Mouse (Mus musculus) midbrain, embryonic 16.5 days (tissue): ENCODE data around the gene Rnf149. TPM values are rescaled to one million over a fixed set of nuclear protein-coding genes. Genes with fewer than 3 reads are reported as not detected.
A peak's percentile ranks its signal among the peaks of the same experiment; 100 is the strongest.

Source experiments
- ATAC-seq: fragments of 200-750 bp; cut with Nextera tagmentation; 2 replicates; pipeline ENCODE4 v1.8.0; 2017; ENCODE audit warnings: moderate TSS enrichment
- H3K27ac ChIP-seq: fragments of 300-500 bp; sonication (generic); 2 replicates; pipeline ENCODE4 v1.5.1; 2014; ENCODE audit warnings: mild to moderate bottlenecking, low read length, mixed read lengths
- H3K27me3 ChIP-seq: fragments of 300-500 bp; sonication (generic); 2 replicates; pipeline ENCODE4 v1.6.1; 2014; ENCODE audit warnings: low read depth, low read length, mixed read lengths; ENCODE audit not compliant: control insufficient read depth, insufficient read depth
- H3K36me3 ChIP-seq: fragments of 300-500 bp; sonication (generic); 2 replicates; pipeline ENCODE4 v1.6.1; 2014; ENCODE audit warnings: mild to moderate bottlenecking, low read length, moderate library complexity, mixed read lengths; ENCODE audit not compliant: control insufficient read depth, insufficient read depth
- H3K4me1 ChIP-seq: fragments of 300-500 bp; sonication (generic); 2 replicates; pipeline ENCODE4 v1.6.1; 2014; ENCODE audit warnings: mild to moderate bottlenecking, low read length, mixed read lengths; ENCODE audit not compliant: control insufficient read depth, insufficient read depth
- H3K4me2 ChIP-seq: fragments of 300-500 bp; sonication (generic); 2 replicates; pipeline ENCODE4 v1.6.1; 2014; ENCODE audit warnings: mild to moderate bottlenecking, low read length, mixed read lengths
- H3K4me3 ChIP-seq: fragments of 300-500 bp; sonication (generic); 2 replicates; pipeline ENCODE4 v1.5.1; 2014; ENCODE audit warnings: low read depth, mild to moderate bottlenecking, low read length, moderate library complexity, mixed read lengths
- H3K9ac ChIP-seq: fragments of 300-500 bp; sonication (generic); 2 replicates; pipeline ENCODE4 v1.6.1; 2014; ENCODE audit warnings: low read depth, low read length, mixed read lengths
- H3K9me3 ChIP-seq: fragments of 300-500 bp; sonication (generic); replicated peaks from 2 replicates; pipeline ENCODE4 v1.6.1; 2014; ENCODE audit warnings: mild to moderate bottlenecking, low read length, mixed read lengths; ENCODE audit not compliant: control insufficient read depth, poor library complexity, severe bottlenecking
- WGBS: fragments of 180-500 bp; shearing (Covaris S2); extraction: QIAGEN DNeasy Blood & Tissue Kit; methylation state at CpG from one replicate; pipeline ENCODE4 v1.1.7; 2014; 5-methylcytosine and 5-hydroxymethylcytosine counted together
- polyA plus RNA-seq: library from polyadenylated mRNA; unstranded; fragments of >200 nt; fragmentation: Nextera tagmentation; extraction: Ambion mirVana; gene quantifications from 2 replicates; pipeline ENCODE4 v1.2.1, GENCODE M21; 2015

Rnf149 gene
- polyA plus RNA-seq, 1 experiment from 2014 or later = 18.2 TPM

DNA sequence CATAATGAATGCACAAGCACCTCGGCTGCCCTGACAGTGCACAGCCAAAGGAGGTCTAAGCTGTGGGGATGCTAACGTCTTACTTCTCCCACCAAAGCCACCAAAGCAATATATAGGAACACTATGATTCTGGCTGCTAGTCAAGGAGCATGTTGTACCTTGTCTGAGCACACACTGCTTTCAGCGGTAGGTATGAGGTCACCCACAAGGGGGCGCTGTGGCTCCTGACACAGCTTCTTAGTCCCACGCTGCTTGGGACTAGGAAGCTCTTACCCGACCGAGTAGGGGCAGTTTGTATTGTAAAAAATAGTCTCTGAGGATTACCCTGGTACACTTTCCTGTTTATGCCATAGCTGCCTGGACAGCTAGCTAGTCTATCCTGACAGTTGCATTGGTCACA, 49.8 kb downstream of the Rnf149 start:
- no peaks in the 10 kb centered on the region for H3K9me3 ChIP-seq

DNA sequence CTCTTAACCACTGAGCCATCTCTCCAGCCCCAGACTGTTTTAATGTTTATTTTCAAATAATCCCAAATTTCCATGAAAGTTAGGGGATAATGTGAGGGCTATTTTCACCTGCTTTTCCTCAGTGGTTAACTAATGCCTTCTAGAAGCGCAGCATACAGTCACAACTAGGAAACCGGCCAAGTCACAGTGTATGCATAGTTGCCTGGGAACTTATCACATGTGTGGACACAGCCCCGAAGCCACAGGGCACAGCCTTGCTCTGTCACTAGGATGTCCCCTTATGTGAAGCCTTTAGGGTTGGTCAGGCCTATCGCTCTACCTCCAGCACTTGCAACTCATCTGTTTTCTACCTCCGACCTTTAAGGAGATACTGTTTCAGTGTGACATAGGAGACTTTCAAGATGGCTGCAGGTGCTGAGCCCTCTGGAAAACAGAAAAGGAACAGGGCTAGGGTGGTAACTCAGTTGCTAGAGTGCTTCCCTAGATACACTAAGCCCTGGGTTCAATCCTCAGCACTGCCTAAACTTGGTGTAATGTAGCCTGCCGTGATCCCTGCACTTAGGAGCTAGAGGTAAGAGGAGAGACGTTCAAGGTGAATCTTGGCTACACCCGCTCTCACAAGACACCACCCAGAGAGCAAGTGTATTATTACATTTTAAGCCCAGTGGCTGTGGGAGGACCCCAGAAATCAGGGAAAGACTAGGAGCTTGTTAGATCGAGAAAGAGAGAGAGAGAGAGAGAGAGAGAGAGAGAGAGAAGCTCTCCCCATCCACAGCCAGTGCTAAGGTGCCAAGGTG, 50.6 kb downstream of the Rnf149 start:
- Histone ChIP-seq H3K9me3 (no peaks in the 10 kb centered on the region), H3K4me2 (no peak overlapping the region), H3K36me3 (no peaks in the 10 kb centered on the region), H3K27me3 (no peaks in the 10 kb centered on the region), H3K4me1 (no peaks in the 10 kb centered on the region), H3K4me3 (no peak overlapping the region), H3K9ac (no peak overlapping the region), H3K27ac (no peak overlapping the region)
- 82% methylated on average over 9 of the region's 9 CpGs for WGBS
- no peak for ATAC-seq

More for the DNA sequence above, 49.8 kb downstream of the Rnf149 start:
- no peak overlapping the region for H3K4me2 ChIP-seq
- H3K9ac ChIP-seq = no peak overlapping the region
- H3K36me3 ChIP-seq = no peaks in the 10 kb centered on the region
- no peak for ATAC-seq
- H3K4me3 ChIP-seq = no peak overlapping the region
- H3K27ac ChIP-seq = no peak overlapping the region
- no peaks in the 10 kb centered on the region for H3K4me1 ChIP-seq
- H3K27me3 ChIP-seq = no peaks in the 10 kb centered on the region
- WGBS = 15% methylated on average over 7 of the region's 7 CpGs

DNA sequence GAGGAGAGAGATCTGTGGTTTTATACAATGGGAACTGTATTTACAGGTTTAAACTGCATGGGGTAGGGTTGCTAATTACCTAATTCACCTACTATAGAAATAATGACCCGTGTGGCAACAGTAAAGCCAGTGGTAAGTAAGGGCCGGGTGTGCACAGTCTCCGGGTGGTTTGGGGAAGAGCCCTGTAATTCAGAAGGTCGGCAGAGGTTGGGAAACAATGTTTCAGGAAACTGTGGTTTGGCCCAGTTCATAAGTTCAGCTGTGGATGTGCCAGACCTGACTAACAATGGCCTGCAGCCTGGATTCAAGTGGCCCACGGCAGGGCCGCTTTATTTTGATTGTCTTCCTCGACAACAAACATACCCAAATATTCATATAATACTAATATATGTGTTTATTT, 51.4 kb downstream of the Rnf149 start:
- Histone ChIP-seq H3K27me3 (no peaks in the 10 kb centered on the region), H3K4me3 (no peak overlapping the region), H3K4me1 (no peaks in the 10 kb centered on the region), H3K4me2 (no peak overlapping the region), H3K36me3 (no peaks in the 10 kb centered on the region), H3K27ac (no peak overlapping the region), H3K9me3 (no peaks in the 10 kb centered on the region), H3K9ac (no peak overlapping the region)
- no peak for ATAC-seq
- WGBS = 84% methylated on average over 7 of the region's 7 CpGs

DNA sequence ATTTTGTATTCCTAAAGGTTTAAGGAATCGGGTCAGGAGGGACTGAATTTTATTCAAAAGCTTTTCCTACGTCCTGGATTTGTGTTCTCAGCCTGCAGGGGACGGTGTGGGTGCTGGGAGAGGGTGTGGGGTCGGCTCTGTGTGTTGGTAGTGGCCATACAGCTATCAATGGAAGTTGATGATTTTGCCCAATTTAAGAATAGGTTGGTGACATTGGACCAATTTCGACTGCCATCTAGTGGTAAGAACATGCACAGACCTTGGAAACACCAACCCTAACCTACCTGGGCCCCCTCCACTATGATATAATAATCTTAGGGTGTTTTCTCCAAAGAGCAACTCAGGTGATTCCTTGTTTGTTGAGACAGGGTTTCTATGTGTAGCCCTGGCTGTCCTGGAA, 54.7 kb downstream of the Rnf149 start:
- 26% methylated on average over 5 of the region's 5 CpGs for WGBS
- Histone ChIP-seq H3K9ac (no peak overlapping the region), H3K9me3 (no peaks in the 10 kb centered on the region), H3K4me2 (no peak overlapping the region), H3K4me1 (no peaks in the 10 kb centered on the region), H3K4me3 (no peak overlapping the region), H3K27ac (no peak overlapping the region), H3K36me3 (no peaks in the 10 kb centered on the region), H3K27me3 (no peaks in the 10 kb centered on the region)
- ATAC-seq = peak; percentile 42; the same call in 1 of the 2 replicates

DNA sequence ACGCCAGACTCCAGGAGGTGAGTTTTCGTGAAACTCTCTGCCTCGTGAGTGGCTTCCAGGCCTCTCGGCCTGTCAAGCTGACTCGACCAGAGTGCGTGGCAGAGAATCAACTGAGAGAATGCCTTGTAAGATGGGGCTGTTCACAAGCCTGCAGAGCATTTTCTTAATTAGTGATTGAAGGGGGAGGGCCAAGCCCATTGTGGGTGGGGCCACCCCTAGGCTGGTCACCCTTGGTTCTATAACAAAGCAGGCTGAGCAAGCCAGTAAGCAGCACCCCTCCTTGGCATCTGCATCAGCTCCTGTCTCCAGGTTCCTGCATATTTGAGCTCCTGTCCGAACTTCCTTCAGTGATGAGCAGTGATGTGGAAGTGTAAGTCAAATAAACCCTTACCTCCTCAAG, 55.9 kb downstream of the Rnf149 start:
- Histone ChIP-seq H3K36me3 (no peaks in the 10 kb centered on the region), H3K4me2 (no peak overlapping the region), H3K27ac (no peak overlapping the region), H3K27me3 (no peaks in the 10 kb centered on the region), H3K4me3 (no peak overlapping the region), H3K4me1 (no peaks in the 10 kb centered on the region), H3K9me3 (no peaks in the 10 kb centered on the region), H3K9ac (no peak overlapping the region)
- no peak for ATAC-seq
- 90% methylated on average over 7 of the region's 7 CpGs for WGBS

DNA sequence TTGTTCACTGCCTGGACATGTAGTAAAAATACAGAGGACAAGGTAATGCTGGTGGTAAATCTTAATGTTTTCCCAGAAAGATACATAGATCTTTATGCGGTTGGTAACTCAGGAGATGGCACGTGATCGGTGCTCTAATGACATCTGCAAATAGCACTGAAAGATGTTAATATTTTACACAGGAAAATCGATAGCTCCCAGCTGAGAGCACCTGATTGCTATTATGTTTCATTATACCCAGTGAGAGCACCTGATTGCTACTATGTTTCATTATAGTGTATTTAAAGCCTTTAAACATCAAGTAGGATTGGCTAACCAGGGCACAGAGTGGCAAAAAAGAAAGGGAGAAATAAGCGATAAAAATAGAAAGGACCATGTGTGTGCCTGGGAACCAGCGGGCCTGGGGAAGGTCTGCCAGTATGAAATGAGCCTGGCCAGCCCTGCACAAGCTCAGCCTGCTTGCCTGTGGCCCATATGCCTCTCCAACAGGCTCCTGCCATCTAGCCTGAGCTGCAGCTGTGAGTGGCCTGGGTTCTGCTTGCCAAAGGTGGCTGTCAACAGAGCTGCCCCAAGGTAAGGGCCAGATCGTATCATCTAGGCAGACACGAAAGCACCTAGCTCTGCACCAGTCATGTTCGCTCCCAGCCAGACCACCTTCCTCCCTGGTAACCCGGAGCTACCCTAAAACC, 61.8 kb downstream of the Rnf149 start:
- H3K4me2 ChIP-seq = no peak overlapping the region
- no peak overlapping the region for H3K9ac ChIP-seq
- no peak for ATAC-seq
- H3K27ac ChIP-seq = no peak overlapping the region
- no peaks in the 10 kb centered on the region for H3K27me3 ChIP-seq
- no peaks in the 10 kb centered on the region for H3K36me3 ChIP-seq
- H3K4me3 ChIP-seq = no peak overlapping the region
- H3K9me3 ChIP-seq = no peaks in the 10 kb centered on the region
- 85% methylated on average over 10 of the region's 10 CpGs for WGBS
- H3K4me1 ChIP-seq = no peaks in the 10 kb centered on the region

DNA sequence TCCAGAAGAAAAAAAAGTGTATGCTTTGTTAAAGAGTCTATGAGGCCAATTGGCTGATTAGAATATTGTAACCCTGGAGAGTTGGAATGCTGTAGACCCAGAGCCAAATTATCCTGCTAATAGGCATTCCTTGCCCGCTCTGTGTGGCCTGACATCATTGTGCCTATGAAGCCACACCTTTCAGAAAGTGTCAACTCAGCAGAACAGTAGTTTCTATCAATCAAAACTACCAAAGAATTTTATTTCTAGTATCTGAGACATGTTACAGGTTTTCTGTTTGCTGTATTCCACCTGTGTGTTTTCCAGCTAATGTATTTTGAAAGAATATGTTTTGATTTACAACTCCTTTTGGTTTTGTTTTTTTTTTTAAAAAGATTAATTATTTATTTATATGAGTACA, 65.0 kb downstream of the Rnf149 start:
- Histone ChIP-seq H3K4me3 (no peak overlapping the region), H3K4me2 (no peak overlapping the region), H3K27me3 (no peaks in the 10 kb centered on the region), H3K9me3 (no peaks in the 10 kb centered on the region), H3K27ac (no peak overlapping the region), H3K36me3 (no peaks in the 10 kb centered on the region), H3K4me1 (no peaks in the 10 kb centered on the region), H3K9ac (no peak overlapping the region)
- ATAC-seq = no peak
- WGBS = 77% methylated on average over 1 of the region's 1 CpGs

DNA sequence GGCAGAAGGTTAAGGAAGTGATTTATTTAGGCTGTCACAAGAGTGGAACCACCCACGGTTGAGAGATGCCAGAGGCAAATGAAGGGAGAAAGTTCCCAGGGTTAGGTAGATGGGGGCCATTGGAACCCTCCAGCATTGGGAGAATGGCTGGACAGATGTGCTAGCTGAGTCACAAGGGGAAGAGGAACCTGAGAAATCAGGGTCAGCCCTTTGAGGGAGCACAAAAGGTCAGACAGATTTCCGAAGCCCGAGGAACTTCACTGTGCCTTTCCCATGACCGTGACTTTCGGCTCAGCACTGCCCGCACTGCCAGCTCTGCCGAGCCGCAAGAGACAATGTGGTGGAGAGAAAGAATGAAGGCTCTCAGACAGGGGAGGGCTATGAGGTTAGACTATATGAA, 65.4 kb downstream of the Rnf149 start:
- 89% methylated on average over 8 of the region's 8 CpGs for WGBS

DNA sequence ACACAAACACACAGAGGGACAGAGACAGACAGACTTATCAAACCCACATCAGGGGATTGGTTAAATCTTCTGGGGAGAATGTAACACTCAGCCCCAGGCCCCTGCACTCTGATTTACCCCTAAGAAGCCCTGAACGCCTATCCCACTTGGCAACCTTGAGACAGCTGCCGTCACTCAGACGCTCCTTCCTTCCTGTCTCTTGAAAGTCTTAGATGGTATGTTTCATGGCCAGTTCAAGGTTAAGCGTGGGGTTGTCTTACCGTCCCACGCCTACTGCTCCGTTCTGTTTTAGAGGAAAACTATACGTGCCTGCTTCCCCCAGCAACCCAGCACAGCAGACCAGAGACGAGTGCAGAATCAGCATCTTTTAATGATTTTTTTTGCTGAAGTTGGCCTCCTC, 71.6 kb downstream of the Rnf149 start:
- no peak for ATAC-seq
- WGBS = 82% methylated on average over 9 of the region's 9 CpGs

More for the DNA sequence above, 65.4 kb downstream of the Rnf149 start:
- Histone ChIP-seq H3K4me1 (no peaks in the 10 kb centered on the region), H3K9ac (no peak overlapping the region), H3K27me3 (no peaks in the 10 kb centered on the region), H3K27ac (no peak overlapping the region), H3K4me2 (no peak overlapping the region), H3K9me3 (no peaks in the 10 kb centered on the region), H3K4me3 (no peak overlapping the region), H3K36me3 (no peaks in the 10 kb centered on the region)
- ATAC-seq = no peak

More for the DNA sequence above, 71.6 kb downstream of the Rnf149 start:
- Histone ChIP-seq H3K27me3 (no peaks in the 10 kb centered on the region), H3K9me3 (no peaks in the 10 kb centered on the region), H3K4me2 (no peak overlapping the region), H3K4me1 (no peaks in the 10 kb centered on the region), H3K4me3 (no peak overlapping the region), H3K9ac (no peak overlapping the region), H3K36me3 (no peaks in the 10 kb centered on the region), H3K27ac (no peak overlapping the region)
